Mouse (Mus musculus): ENCODE results near the gene Mfsd11. TPM values are rescaled to one million over a fixed set of nuclear protein-coding genes. Genes with fewer than 3 reads are reported as not detected.

The Mfsd11 gene
- polyA plus RNA-seq (2015; fragmentation: Nextera tagmentation; extraction: Ambion mirVana), result 38.0 and 39.4 TPM in 2 replicates

- Histone ChIP-seq H3K9ac (peak within 1 kb of the TSS; percentile 99), H3K27me3 (no peaks in the 10 kb centered on the region), H3K4me1 (peaks cover 36% of the 10 kb centered on the region), H3K36me3 (ENCODE audit: poor library complexity, severe bottlenecking) (peaks cover 32% of the 10 kb centered on the region), H3K4me3 (peak within 1 kb of the TSS; percentile 97), H3K9me3 (replicated peaks) (no peaks in the 10 kb centered on the region), H3K4me2 (peak within 1 kb of the TSS; percentile 82), H3K27ac (peak within 1 kb of the TSS; percentile 98)
- WGBS, result under 1% methylated on average over 82 of the region's 91 CpGs
- ATAC-seq, result peak; percentile 60
Observed at GRCm38 (mm10) chr11:116852291-116852890, at the start of gene Mfsd11. TSS of gene Mfsd11 (plus strand) at chr11:116852440.

GRCm38 (mm10) chr11:116802709-116803108, 49.5 kb upstream of the Mfsd11 start:
- no peak for ATAC-seq
- 80% methylated on average over 5 of the region's 5 CpGs for WGBS
- H3K36me3 ChIP-seq (ENCODE audit: poor library complexity, severe bottlenecking), result no peaks in the 10 kb centered on the region

GRCm38 (mm10) chr11:116806136-116807071, 45.8 kb upstream of the Mfsd11 start:
- WGBS, result 82% methylated on average over 15 of the region's 15 CpGs
- Histone ChIP-seq H3K27me3 (no peaks in the 10 kb centered on the region), H3K27ac (no peak overlapping the region), H3K4me1 (peaks cover 32% of the 10 kb centered on the region), H3K9ac (no peak overlapping the region), H3K36me3 (ENCODE audit: poor library complexity, severe bottlenecking) (no peaks in the 10 kb centered on the region), H3K4me2 (no peak overlapping the region), H3K4me3 (no peak overlapping the region), H3K9me3 (replicated peaks) (no peaks in the 10 kb centered on the region)
- ATAC-seq, result no peak

More at GRCm38 (mm10) chr11:116802709-116803108, 49.5 kb upstream of the Mfsd11 start:
- no peak overlapping the region for H3K4me2 ChIP-seq
- H3K4me1 ChIP-seq, result peaks cover 4% of the 10 kb centered on the region; the same call in 1 of the 2 replicates
- H3K9ac ChIP-seq, result no peak overlapping the region
- H3K27ac ChIP-seq, result no peak overlapping the region
- no peaks in the 10 kb centered on the region for H3K27me3 ChIP-seq
- H3K9me3 ChIP-seq (replicated peaks), result no peaks in the 10 kb centered on the region
- no peak overlapping the region for H3K4me3 ChIP-seq

DNA sequence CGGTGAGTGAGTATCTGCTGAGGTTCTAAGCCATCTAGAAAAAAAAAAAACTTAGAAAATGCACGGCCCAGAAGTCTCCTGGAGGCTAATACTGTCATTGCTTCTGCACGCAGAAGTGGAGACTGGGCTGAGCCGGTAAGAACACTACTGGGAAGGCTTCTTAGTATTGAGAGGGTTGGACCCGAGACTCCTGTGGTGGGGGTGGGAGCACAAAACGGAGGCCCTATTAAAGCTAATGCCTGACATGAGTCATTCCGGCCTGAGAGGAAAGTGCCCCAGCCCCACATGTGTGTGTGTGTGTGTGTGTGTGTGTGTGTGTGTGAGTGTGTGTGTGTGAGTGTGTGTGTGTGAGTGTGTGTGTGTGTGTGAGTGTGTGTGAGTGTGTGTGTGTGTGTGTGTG, 45.1 kb upstream of the Mfsd11 start:
- Histone ChIP-seq H3K27me3 (no peaks in the 10 kb centered on the region), H3K36me3 (ENCODE audit: poor library complexity, severe bottlenecking) (no peaks in the 10 kb centered on the region), H3K9me3 (replicated peaks) (no peaks in the 10 kb centered on the region), H3K4me2 (no peak overlapping the region), H3K4me1 (peaks cover 38% of the 10 kb centered on the region), H3K27ac (no peak overlapping the region), H3K4me3 (no peak overlapping the region), H3K9ac (no peak overlapping the region)
- no peak for ATAC-seq
- 53% methylated on average over 7 of the region's 7 CpGs for WGBS

DNA sequence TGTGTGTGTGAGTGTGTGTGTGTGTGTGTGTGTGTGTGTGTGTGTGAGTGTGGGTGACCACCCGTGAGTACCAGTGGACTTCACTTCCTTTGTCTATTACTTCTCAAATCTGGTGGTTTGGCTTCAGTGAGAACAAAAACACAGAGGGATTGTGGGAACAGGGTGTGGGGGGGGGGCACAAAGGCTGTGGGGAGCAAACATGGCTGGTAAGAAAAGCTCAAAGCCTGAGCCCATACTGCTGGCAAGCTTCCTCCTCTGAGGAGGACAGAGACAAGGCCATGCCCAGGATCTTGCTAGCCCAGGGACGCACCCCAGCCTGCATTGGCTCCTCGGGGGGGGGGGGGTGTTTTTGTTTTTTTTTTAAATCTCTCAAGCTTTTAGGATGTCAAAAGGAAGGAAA, 44.7 kb upstream of the Mfsd11 start:
- no peak for ATAC-seq
- no peak overlapping the region for H3K4me2 ChIP-seq
- H3K9ac ChIP-seq, result no peak overlapping the region
- no peaks in the 10 kb centered on the region for H3K9me3 ChIP-seq (replicated peaks)
- H3K27me3 ChIP-seq, result no peaks in the 10 kb centered on the region
- whole genome bisulfite sequencing, result 58% methylated on average over 3 of the region's 3 CpGs
- H3K27ac ChIP-seq, result peak overlapping the region; percentile 68
- H3K4me1 ChIP-seq, result peaks cover 42% of the 10 kb centered on the region
- H3K4me3 ChIP-seq, result no peak overlapping the region
- H3K36me3 ChIP-seq (ENCODE audit: poor library complexity, severe bottlenecking), result no peaks in the 10 kb centered on the region

DNA sequence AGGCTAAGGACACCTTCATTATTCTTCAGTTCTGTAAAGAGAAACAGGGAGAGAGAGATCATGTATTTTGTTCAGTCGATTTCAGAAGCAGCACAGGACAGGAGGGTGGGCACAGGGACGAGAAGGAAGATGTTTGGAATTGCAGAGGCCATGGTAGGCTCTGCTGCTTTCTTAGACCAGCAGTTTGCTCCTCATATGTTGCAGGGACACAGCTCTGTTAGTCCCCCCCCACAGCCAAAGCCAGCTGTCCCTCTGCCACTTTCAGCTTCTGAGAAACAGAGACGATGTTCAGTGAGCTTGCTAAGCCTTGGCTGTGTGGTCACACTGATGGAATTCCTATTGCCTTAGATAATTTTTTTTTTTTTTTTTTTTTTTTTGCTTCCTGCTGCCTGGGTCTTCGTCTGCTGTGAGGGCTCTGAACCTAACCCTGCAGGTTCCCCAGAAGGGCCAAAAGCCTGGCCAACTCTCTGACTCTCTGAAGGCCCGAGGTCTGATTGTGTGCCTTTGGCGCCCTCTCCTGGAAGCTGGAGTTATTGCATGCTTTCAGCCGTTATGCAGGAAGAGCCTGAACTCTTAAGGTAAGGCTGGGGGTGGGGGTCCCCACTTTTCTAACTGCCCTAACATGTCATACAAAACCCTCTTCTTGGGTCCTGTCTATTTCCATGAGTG, 44.2 kb upstream of the Mfsd11 start:
- Histone ChIP-seq H3K27me3 (no peaks in the 10 kb centered on the region), H3K4me3 (no peak overlapping the region), H3K9ac (peak overlapping the region; percentile 16; the same call in 1 of the 2 replicates), H3K27ac (peak overlapping the region; percentile 68), H3K9me3 (replicated peaks) (no peaks in the 10 kb centered on the region), H3K4me2 (no peak overlapping the region), H3K4me1 (peaks cover 47% of the 10 kb centered on the region), H3K36me3 (ENCODE audit: poor library complexity, severe bottlenecking) (no peaks in the 10 kb centered on the region)
- WGBS, result 26% methylated on average over 7 of the region's 7 CpGs
- ATAC-seq, result no peak

GRCm38 (mm10) chr11:116808811-116809395, 43.3 kb upstream of the Mfsd11 start:
- 76% methylated on average over 11 of the region's 11 CpGs for WGBS
- peak overlapping the region; percentile 16; the same call in 1 of the 2 replicates for H3K9ac ChIP-seq

DNA sequence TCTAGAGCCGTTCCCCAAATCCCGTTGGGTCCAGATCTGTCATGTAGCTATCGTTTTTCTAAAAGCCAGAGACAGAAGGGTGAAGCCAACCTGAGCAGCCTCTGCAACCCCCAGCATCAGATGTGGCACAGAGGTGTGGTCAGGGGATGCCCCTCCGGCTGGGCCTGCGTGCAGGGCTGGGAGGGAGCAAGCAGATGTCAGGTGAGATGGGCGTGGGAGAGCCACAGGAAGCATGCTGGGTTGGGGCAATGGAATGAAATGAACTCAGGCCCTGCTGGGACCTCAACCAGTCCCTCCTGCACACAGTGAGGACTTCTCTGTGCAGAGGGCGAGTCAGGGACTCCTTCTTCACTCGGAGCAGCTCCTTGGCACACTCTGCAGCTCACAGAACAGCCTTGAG, 42.7 kb upstream of the Mfsd11 start:
- 86% methylated on average over 8 of the region's 8 CpGs for whole genome bisulfite sequencing
- H3K9ac ChIP-seq, result no peak overlapping the region
- no peak overlapping the region for H3K4me3 ChIP-seq

More at GRCm38 (mm10) chr11:116808811-116809395, 43.3 kb upstream of the Mfsd11 start:
- H3K27ac ChIP-seq, result no peak overlapping the region
- H3K4me2 ChIP-seq, result no peak overlapping the region
- ATAC-seq, result no peak
- H3K4me1 ChIP-seq, result peaks cover 56% of the 10 kb centered on the region
- no peaks in the 10 kb centered on the region for H3K27me3 ChIP-seq
- H3K4me3 ChIP-seq, result no peak overlapping the region
- H3K36me3 ChIP-seq (ENCODE audit: poor library complexity, severe bottlenecking), result no peaks in the 10 kb centered on the region
- no peaks in the 10 kb centered on the region for H3K9me3 ChIP-seq (replicated peaks)

DNA sequence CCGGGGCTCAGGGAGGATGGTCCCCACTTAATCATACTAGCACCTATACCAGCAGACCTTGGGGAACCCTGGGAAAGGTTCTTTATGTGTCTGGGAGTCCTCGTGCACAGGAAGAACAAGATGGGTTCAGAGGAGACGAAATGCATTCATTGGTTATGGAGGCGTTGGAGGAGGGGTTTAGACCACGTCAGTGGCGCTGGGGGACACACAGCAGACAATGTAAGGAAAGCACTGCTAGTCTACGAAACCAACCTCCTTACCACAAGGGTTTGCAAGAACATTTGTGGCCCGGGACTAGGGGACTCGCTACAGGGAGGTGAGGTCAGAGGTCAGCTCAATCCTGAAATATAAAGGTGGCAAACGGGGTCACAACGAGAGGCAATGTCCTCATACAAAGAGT, 41.7 kb upstream of the Mfsd11 start:
- no peaks in the 10 kb centered on the region for H3K9me3 ChIP-seq (replicated peaks)
- H3K4me3 ChIP-seq, result peak overlapping the region; percentile 38; the same call in 1 of the 2 replicates
- H3K27ac ChIP-seq, result peak overlapping the region; percentile 96
- H3K4me1 ChIP-seq, result peaks cover 72% of the 10 kb centered on the region
- peak; percentile 6; the same call in 1 of the 2 replicates for ATAC-seq
- no peaks in the 10 kb centered on the region for H3K36me3 ChIP-seq (ENCODE audit: poor library complexity, severe bottlenecking)
- peak overlapping the region; percentile 69 for H3K4me2 ChIP-seq
- peak overlapping the region; percentile 62 for H3K9ac ChIP-seq
- WGBS, result 47% methylated on average over 11 of the region's 11 CpGs
- no peaks in the 10 kb centered on the region for H3K27me3 ChIP-seq

More for the DNA sequence above, 42.7 kb upstream of the Mfsd11 start:
- H3K9me3 ChIP-seq (replicated peaks), result no peaks in the 10 kb centered on the region
- no peaks in the 10 kb centered on the region for H3K27me3 ChIP-seq
- ATAC-seq, result no peak
- no peak overlapping the region for H3K27ac ChIP-seq
- H3K4me2 ChIP-seq, result no peak overlapping the region
- peaks cover 62% of the 10 kb centered on the region for H3K4me1 ChIP-seq
- no peaks in the 10 kb centered on the region for H3K36me3 ChIP-seq (ENCODE audit: poor library complexity, severe bottlenecking)

DNA sequence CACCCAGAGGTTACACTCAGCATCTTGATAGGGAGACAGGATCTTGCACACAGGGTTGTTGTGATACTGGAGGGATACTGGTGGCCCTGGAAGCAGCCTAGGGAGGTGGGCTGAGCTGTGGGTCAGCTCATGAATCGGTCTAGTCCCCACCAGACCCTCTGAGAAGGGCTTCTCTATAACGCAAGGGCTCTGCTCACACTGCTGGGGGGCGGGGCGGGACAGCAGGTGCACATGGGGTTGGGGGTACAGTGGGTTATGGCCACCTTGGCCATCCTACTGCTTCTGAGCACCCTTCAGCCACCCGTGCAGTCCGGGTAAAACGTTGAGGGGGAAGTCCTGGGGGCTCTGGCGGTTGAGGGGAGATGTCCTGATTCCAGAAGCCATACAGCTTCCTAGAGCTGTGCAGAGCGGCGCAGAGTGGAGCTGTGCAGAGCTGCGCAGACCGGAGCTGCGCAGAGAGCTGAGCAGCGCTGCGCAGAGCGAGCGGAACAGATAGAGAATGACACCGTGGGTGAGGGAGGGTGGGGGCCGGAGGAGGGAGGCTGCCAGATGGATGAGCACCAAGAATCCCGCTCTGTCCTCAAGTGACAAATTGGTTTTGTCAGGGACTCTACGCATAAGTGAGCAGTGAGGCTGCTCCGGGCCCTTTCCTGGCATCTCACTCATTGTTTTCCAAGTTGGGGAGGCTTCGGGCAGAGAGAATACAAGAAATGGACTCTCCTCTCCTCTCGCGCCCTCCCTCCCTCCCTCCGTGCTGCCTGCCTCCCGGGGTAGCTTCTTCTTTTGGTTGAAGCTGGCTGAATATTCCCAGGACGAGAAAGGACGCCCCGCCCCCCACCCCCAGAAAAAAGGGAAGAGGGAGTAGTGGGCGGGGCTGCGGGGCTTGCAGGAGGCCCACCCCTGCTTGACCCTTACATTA, 41.0 kb upstream of the Mfsd11 start:
- Histone ChIP-seq H3K9me3 (replicated peaks) (no peaks in the 10 kb centered on the region), H3K4me2 (peak overlapping the region; percentile 69), H3K36me3 (ENCODE audit: poor library complexity, severe bottlenecking) (no peaks in the 10 kb centered on the region), H3K9ac (peak overlapping the region; percentile 62), H3K4me1 (peaks cover 72% of the 10 kb centered on the region), H3K27ac (peak overlapping the region; percentile 96), H3K4me3 (peak overlapping the region; percentile 38), H3K27me3 (no peaks in the 10 kb centered on the region)
- WGBS, result 3% methylated on average over 31 of the region's 32 CpGs
- peak; percentile 94 for ATAC-seq
